Mouse (Mus musculus) heart, postnatal 36 days (tissue): ENCODE results near the gene Gm20388. TPM values are rescaled to one million over a fixed set of nuclear protein-coding genes. Genes with fewer than 3 reads are reported as not detected.

Source experiments
- DNase-seq, 2 experiments: peaks; one replicate each; pipeline ENCODE4 v3.0.0; 2021 to 2022
- intact Hi-C: fragments of 180-260 bp; cut with DNase I; formaldehyde crosslinking; loops from one replicate; pipeline ENCODE4 v1.15.1; 2025
- total RNA-seq, 2 experiments: library from RNA; stranded (reverse); gene quantifications; 2 replicates each; pipeline ENCODE4 v1.2.3; 2021

Gm20388 gene
- total RNA-seq, result 1 to 10 TPM; 3.5 to 4.9 TPM

- peak; percentile 97 for DNase-seq
- intact Hi-C loops, result no loop called here
Observed at GRCm38 (mm10) chr8:119910547-119911257, at the start of gene Gm20388. Gm20388 (plus strand) TSS chr8:119910841.

GRCm38 (mm10) chr8:119861706-119862389 is 48.8 kb upstream of the Gm20388 start, which contains the start of gene Klhl36:
Klhl36 (plus strand) TSS chr8:119862266.
- peak; percentile 97 to 98 for DNase-seq
- intact Hi-C loops, result no loop called here

- DNase-seq, result no peak
- intact Hi-C loops, result no loop called here
Observed at GRCm38 (mm10) chr8:119862390-119862734, 48.3 kb upstream of the Gm20388 start.

GRCm38 (mm10) chr8:119862749-119863148 is 47.9 kb upstream of the Gm20388 start:
- intact Hi-C loops, result no loop called here
- DNase-seq, result no peak

DNA sequence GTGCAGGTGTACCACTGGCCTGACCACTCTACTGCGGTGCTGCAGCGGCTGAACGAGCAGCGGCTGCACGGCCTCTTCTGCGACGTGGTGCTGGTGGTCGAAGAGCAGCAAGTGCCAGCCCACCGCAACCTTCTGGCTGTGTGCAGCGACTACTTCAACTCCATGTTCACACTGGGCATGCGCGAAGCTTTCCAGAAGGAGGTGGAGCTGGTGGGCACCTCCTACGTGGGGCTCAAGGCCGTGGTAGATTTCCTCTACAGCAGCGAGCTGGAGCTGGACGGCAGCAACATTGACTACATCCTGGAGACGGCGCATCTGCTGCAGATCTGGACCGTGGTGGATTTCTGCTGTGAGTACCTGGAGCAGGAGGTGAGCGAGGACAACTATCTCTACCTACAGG is 41.0 kb upstream of the Gm20388 start:
- DNase-seq, result no peak
- intact Hi-C loops, result no loop called here

DNA sequence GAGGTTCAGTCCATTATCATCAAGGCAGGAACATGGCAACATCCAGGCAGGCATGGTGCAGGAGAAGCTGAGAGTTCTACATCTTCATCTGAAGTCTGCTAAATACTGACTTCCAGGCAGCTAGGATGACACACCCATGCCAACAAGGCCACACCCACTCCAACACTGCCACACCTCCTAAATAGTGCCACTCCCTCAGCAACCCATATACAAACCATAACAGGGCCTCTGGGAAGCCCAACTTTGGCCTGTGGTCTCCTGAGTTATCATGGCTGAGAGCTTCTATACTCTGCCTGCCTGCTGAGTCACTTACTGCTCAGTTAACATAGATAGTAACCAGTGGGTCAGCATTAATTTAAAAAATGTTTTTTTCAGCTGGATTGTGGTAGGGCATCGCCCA is 37.5 kb upstream of the Gm20388 start:
- no peak for DNase-seq
- intact Hi-C loops, result no loop called here

DNA sequence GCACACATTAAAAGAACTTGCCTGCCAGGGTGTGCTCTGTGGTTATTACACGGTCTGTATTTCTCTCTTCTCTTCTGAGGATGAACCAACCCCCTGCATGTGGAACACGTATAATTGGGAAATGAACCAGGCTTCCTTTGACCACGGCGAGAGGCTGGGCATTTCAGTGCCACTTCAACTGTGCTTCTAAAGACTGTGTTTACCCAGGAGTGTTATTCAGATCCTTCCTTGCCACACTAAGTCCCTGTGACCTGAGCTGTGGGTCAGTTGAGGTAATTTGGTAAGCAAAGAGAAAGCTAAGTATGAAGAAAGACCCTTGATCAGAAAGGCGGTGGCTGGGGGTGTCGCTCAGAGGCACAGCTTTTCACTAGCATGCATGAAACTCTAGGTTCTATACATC is 29.3 kb upstream of the Gm20388 start:
- no peak for DNase-seq
- intact Hi-C loops, result no loop called here

DNA sequence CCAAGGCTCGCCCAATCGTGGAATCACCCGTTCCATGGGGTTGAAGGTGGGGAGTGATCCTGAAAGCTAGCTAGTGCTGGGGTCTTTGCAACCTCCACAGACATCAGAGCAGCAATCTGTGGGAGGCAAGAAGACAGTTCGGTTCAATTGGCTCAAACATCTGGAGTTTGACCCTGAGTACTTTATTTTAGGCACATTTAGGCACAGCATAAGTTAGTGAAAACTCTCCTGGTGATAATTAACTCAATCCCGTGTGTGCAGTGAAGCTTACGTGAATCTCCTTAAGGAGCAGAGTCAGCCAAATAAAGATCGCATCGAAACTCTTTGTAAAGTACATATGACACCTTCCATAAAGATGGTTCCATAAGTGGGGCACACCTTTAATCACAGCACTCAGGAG is 28.7 kb upstream of the Gm20388 start:
- DNase-seq, result no peak
- intact Hi-C loops, result no loop called here

DNA sequence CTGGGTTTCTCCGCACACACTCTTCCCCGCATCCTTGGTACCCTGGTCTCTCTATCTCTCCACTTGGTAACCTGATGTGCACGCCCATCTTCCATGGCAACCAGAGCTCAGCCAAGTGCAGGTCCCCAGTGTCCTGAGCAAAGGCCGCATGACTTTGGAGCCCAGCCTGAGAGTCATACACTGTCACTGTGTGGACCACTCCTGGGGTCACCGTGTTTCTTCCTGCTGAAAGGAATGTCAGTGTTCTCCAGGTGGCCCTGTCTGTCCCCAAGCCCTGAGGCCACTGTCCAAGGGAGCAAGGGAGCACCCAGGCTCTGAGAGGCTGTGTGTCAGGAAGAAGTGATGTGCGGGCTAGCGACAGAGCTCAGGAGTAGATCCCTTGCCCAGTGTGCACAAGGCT is 27.4 kb upstream of the Gm20388 start:
- no peak for DNase-seq
- intact Hi-C loops, result no loop called here

DNA sequence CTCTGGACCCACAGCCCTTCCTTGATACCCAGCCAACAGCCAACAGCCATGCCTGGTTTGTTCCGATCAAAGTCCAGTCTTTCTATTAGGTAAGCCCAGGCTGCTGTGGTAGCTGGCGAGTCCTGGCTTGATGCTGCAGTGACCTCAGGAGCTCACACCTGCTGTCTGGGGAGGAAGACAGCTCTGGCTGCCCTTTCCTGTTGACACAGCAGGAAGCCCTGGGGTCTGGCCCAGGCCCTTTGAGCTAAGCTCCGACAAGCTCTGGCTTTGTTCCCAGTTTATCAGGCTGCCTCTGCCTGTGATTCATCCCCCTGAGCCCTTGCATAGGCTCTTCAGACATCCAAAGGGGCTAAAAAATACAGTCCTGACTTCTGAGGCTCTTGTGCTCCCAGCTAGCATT is 25.0 kb upstream of the Gm20388 start:
- peak in 1 of 2 experiments; percentile 18 for DNase-seq
- intact Hi-C loops, result loop anchor here (2.0 kb wide), 1 partner anchor 41 kb away; no protein-coding TSS in a partner anchor

DNA sequence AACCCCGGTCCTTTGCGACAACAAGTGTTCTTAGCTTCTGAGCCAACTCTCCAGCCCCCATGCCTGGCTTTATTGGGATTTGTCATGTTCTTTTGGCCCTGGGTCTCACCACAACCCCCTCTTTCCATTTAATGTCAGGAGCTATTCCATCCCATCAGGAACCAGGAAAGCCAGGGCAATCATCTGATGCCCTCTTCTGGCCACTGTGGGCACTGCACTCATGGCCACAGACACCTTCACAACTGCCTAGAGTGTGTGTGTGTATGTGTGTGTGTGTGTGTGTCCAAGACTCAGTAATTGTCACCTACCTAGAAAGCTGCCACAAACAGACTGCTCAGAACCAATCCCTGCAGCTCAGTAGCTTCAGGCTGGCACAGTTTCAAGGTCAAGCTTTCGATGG is 23.5 kb upstream of the Gm20388 start:
- intact Hi-C loops, result loop anchor here (2.0 kb wide), 1 partner anchor 40 kb away; no protein-coding TSS in a partner anchor
- peak; percentile 17 to 56 for DNase-seq

- intact Hi-C loops, result loop anchor here (2.0 kb wide), 1 partner anchor 15 kb away; no protein-coding TSS in a partner anchor
- DNase-seq, result no peak
Observed at GRCm38 (mm10) chr8:119888012-119888411, 22.6 kb upstream of the Gm20388 start.

DNA sequence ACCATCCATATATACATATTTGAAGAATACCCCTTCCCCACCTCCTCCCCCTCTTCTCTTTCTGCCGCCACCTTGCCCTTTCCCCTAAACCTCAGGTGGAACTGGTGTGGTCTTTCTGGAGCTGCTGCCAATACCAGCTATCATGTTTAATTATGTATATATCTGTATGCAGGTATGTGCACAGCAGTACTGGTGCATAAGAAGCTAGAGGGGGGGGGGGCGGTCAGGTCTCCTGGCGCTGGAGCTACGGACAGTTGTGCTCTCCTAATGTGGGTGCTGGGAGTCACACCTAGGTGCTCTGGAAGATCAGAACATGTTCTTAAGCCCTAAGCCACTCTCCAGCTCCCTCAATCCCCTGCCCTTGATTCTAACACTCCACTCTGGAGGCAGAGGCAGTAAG is 13.6 kb upstream of the Gm20388 start:
- DNase-seq, result no peak
- intact Hi-C loops, result no loop called here

GRCm38 (mm10) chr8:119897933-119898332 is 12.7 kb upstream of the Gm20388 start:
- intact Hi-C loops, result no loop called here
- no peak for DNase-seq

GRCm38 (mm10) chr8:119901349-119901748 is 9.3 kb upstream of the Gm20388 start:
- intact Hi-C loops, result no loop called here
- no peak for DNase-seq

- no peak for DNase-seq
- intact Hi-C loops, result loop anchor here (2.0 kb wide), 1 partner anchor 13 kb away; no protein-coding TSS in a partner anchor
Observed at GRCm38 (mm10) chr8:119901952-119902351, 8.7 kb upstream of the Gm20388 start.

DNA sequence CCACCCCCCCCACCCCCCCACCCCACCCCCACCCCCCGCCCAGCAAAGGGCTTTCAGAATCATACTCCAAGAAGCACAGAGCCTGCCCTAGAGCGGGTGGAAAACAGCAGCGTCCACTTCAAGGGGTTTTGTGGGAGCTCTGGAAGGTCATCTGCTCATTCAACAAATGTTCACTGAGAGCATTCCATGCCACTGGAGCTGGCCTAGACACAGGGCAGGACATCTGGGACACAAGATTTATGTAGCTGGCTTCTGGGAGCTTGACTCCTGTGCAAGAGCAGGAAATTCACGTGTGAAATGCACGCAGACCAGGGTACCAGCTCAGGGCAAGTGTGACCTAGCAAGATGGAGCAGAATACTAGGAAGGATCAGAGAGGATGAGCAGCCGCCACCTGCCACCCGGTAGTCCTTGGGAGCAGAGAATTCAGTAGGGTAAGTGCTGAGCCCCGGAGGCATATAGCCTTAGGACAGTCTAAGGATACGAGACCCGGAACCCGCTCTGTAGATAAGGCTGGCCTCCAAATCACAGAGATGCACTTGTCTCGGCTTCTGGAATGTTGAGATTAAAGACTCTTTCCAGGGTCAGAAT is 6.2 kb upstream of the Gm20388 start:
- intact Hi-C loops, result no loop called here

GRCm38 (mm10) chr8:119909944-119910546 is 596 bp upstream of the Gm20388 start, which contains the start of gene Usp10:
Usp10 (plus strand) TSS chr8:119910360.
- DNase-seq, result no peak
- intact Hi-C loops, result no loop called here

More for the DNA sequence above, 6.2 kb upstream of the Gm20388 start:
- DNase-seq, result no peak

GRCm38 (mm10) chr8:119911258-119911962 is 769 bp downstream of the Gm20388 start:
- no peak for DNase-seq
- intact Hi-C loops, result no loop called here

DNA sequence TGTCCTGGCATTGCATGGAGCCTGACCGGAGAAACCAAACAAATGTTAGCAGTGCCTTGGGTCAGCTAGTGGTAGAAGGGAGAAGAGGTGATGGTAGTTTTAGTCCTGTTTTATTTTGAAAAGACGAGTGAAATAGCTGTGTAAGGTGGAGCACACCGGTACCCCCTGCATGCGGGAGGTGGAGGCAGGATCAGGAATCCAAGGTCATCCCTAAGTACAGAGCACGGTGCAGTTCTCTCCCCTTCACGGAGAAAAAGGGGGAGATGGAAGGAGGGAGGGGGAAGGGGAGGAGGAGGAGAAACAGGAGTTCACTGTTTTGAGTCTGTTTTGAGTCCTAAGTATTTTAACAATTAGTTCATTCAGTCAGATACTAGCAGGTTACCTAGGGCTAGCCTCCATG is 2.0 kb downstream of the Gm20388 start:
- DNase-seq, result no peak
- intact Hi-C loops, result no loop called here

GRCm38 (mm10) chr8:119913181-119913580 is 2.5 kb downstream of the Gm20388 start:
- DNase-seq, result no peak
- intact Hi-C loops, result no loop called here
